Mouse (Mus musculus): ENCODE data around the gene Fam184b.

DNA sequence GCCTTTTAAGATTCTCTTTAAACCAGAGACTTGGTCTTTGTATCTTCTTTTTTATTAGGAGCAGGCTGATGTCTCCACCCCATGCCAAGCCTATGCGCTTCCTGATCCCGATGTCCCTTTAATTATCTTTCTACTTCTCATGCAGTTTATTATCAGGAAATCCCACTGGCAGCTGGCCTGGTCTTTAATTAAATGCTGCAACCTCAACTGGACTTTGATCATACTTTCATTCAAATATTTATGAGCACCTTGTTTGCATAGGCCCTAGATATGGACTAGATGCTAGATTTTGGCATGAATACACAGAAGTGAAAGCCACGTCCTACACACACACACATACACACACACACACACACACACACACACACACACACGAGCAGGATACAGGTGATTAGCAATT lies 147.6 kb downstream of the Fam184b start:
- TF ChIP-seq CTCF (IDR thresholded peaks at IDR 0.05): no peak
- no peak for TF ChIP-seq POLR2A (IDR thresholded peaks at IDR 0.05; ENCODE audit: insufficient read depth, low read depth, low read length)
